In the genomic region with DNA sequence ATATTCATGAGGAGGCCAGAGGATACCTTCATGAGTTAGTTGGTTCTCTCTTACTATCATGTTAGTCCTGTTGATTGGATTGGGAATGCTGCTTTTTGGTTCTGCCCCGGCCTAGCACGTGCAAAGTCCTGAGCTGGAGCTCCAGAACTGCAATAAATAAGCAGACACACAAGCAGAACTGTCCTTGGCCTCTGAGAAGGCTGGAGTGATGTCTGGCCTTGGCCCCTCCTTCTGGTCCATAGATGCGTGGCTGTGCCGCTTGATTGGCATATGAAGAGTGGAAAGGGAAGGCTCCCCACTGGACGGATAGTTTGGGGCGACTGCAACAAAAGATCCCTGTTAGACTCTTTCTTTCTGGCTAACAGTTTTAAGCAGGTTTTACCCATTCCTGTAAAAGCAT, we compare ENCODE assay signal across 16 mouse cellular contexts. TPM values are rescaled to one million over a fixed set of nuclear protein-coding genes. Genes with fewer than 3 reads are reported as not detected.
"Had no signal": no experiment of that assay in that cellular context is flagged by ENCODE, and none has a peak within 500 bp of the region (broad histone marks: within the 10 kb centered on the region; RNA-seq: fewer than 3 reads in every experiment).

No protein-coding gene starts in this region.

- H3K4me2 ChIP-seq: liver, embryonic 11.5 days; liver, embryonic 15.5 days; midbrain, embryonic 13.5 days had no signal

- ATAC-seq: midbrain, embryonic 13.5 days had no signal

- H3K9ac ChIP-seq: liver, embryonic 15.5 days; midbrain, embryonic 13.5 days had no signal

- H3K27ac ChIP-seq: left cerebral cortex, adult 2 months; limb, embryonic 10.5 days; liver, embryonic 15.5 days; midbrain, embryonic 13.5 days had no signal

- H3K4me1 ChIP-seq: limb, embryonic 10.5 days; midbrain, embryonic 13.5 days had no signal

- H3K27me3 ChIP-seq: liver, embryonic 15.5 days; midbrain, embryonic 13.5 days had no signal

- H3K9me3 ChIP-seq: limb, embryonic 10.5 days; liver, embryonic 15.5 days; midbrain, embryonic 13.5 days had no signal

- H3K36me3 ChIP-seq: limb, embryonic 10.5 days; liver, embryonic 15.5 days; midbrain, embryonic 13.5 days had no signal

- H3K4me3 ChIP-seq: left cerebral cortex, adult 2 months; limb, embryonic 10.5 days; liver, embryonic 15.5 days; midbrain, embryonic 13.5 days had no signal

- DNase-seq: kidney, adult 8-10 months; kidney, postnatal 25 days; lung, postnatal 14 days; right cerebral cortex, postnatal 14 days; thymus, adult 18-20 months; thymus, postnatal 14 days had no signal

RNA-seq across cellular contexts. Expression of a gene that starts 13.4 kb away (rescaled TPM):
- total RNA-seq: megakaryocyte progenitor cell, adult 5-6 weeks had no signal

RNA-seq across cellular contexts. Expression of a gene that starts 31.5 kb away (rescaled TPM):
- total RNA-seq: layer of hippocampus, postnatal 25 days; left cerebral cortex, adult 2 months had no signal
- polyA plus RNA-seq: neural tube, embryonic 14.5 days had no signal

RNA-seq across cellular contexts. Expression of a gene that starts 32.9 kb away (rescaled TPM):
- total RNA-seq: midbrain, postnatal 0 days had no signal
- polyA plus RNA-seq: midbrain, embryonic 13.5 days; midbrain, postnatal 0 days; neural tube, embryonic 14.5 days had no signal

RNA-seq across cellular contexts. Expression of a gene that starts 34.6 kb away (rescaled TPM):
- polyA plus RNA-seq: limb, embryonic 10.5 days; liver, embryonic 11.5 days; liver, embryonic 15.5 days; midbrain, embryonic 13.5 days; neural tube, embryonic 14.5 days; stomach, embryonic 16.5 days had no signal
